Mouse (Mus musculus): ENCODE data around the gene Hells.

The Hells gene

GRCm38 (mm10) chr19:38930788-38931565 lies at the start of gene Hells:
Hells (plus strand) TSS chr19:38930915.
- DNase-seq = peak; percentile 79

- DNase-seq = peak; percentile 23
These were observed 29.3 kb upstream of the Hells start for GRCm38 (mm10) chr19:38901146-38902135.

GRCm38 (mm10) chr19:38902501-38902900 lies 28.2 kb upstream of the Hells start:
- DNase-seq = no peak

- DNase-seq = peak; percentile 14
These were observed 16.9 kb upstream of the Hells start for GRCm38 (mm10) chr19:38913786-38914185.

- no peak for DNase-seq
These were observed 15.8 kb upstream of the Hells start for GRCm38 (mm10) chr19:38914926-38915325.

DNA sequence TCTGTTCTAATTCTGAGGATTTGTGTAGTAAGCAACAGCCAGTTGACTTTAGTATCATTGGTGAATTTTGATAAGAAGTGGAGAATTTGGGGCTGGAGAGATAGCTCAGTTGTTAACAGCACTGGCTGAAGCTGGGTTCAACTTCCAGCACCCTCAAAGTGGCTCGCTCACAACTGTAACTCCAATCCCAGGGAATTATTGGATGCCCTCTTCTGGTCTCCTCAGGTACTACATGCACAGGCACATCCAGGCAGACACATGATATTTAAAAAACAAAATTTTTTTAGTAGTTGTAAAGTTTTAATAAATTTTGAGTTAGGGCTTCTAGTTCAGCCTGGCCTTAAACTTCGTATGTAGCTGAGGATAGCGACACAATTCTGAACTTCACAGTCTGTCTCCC lies 15.0 kb upstream of the Hells start:
- DNase-seq = peak; percentile 42

GRCm38 (mm10) chr19:38928481-38929158 lies 2.1 kb upstream of the Hells start:
- no peak for DNase-seq

DNA sequence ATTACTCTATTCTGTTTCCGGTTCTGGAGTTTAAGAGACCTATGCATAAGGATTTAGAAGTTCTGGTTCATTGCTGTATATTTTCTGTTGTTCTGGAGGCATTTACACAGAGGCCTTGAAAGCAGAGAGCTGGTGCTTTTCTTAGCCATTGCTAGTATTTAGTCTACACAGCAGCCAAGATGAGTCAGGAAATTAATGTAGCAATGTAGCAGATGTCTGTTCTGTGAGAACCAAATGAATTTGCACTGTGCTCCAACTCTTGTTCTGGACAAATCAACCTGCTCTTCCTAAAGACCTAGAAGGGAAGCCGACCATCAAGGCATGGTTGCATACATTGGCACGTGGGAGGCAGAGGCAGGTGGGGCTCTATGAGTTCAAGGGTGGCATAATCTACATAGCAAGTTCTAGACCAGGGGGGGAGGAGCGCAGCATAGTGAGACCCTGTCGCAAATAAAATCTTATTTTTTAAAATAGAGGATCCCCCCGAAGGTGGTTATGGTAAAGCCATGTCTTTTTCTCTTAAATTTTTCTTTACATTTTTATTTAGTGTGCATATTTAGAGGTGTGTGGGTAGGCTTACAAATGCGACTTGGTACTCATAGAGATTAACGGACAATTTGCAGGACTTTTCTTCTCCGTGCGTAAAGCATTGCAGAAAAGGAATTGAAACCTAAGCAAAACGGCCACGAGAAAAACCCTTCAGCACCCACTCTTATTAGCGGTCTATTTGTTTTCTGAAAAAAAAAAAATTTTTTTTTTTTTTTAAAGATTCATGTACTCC lies 1.1 kb upstream of the Hells start:
- DNase-seq = peak; percentile 16

DNA sequence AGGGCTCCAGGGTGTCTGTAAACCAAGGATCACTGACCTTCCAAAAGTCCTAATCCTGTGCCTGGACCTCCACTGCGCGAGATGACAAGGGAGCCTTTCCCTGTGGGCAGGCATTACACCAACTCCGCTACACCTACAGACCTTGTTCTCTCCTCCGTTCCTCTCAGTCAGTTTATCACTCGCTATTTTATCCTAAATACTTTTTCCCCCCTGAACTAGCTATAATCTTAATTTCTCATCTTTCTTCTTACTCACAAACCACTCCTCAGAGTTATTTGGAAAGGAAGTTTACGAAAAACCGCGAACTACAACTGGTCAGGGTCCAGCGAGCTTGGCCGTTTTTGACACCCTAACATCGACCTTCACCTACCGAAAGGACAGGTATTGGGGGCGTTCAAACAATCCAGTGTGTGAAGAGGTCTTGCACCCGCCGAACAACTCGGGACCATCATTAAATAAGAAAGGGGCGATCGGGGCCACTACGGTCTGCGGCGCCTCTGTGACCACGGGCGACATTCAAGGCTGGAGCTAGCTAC lies 395 bp upstream of the Hells start:
- DNase-seq = no peak

DNA sequence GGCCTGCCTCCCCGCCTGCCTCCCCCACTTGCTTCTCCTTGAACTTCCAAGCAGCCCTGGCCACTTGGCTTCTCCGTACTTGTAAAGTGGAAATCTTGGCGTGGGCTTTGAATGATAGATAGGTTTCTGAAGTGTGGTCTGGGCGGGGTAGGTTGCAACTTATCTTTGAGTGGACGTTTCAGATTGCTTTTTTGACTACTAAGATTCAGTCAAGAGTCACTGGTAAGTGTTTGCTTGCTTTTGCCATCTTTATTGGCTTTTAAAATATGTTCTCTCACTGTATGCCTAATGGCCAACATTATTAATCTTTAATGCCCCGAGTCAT lies 813 bp downstream of the Hells start:
- DNase-seq = peak; percentile 11

DNA sequence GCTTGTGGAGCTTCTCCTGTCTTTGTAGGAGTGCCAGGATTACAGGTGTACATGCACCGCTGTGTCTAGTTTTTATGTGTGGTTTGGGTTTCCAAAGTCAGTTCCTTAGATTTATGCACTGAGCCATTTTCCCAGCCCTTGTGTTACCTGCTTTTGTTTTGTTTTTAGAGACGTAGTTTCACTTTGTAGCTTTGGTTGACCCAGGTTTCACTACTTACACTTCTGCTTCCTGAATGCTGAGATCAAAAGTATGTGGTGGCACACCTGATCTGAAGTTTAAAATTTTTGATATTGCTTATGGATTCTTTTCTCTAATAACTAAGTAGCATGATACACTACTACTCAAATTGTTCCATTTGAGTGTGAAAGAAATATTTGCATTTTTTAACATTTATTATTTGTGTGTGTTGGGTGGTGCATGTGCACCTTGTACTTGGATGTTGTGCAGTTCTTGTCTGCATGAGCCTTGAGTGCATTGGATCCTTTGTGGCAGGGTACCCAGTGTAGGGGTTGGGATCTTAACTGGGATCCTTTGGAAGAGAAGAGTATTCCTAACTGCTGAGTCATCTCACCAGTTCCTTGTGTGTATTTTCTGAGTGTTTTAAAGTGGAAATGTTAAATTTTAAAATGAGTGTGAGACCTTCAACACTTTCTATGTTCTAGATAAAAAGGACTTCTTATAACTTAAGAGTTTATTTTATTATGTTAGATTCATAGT lies 14.0 kb downstream of the Hells start:
- DNase-seq = no peak

- DNase-seq = no peak
These were observed 40.0 kb downstream of the Hells start for GRCm38 (mm10) chr19:38970741-38971140.

DNA sequence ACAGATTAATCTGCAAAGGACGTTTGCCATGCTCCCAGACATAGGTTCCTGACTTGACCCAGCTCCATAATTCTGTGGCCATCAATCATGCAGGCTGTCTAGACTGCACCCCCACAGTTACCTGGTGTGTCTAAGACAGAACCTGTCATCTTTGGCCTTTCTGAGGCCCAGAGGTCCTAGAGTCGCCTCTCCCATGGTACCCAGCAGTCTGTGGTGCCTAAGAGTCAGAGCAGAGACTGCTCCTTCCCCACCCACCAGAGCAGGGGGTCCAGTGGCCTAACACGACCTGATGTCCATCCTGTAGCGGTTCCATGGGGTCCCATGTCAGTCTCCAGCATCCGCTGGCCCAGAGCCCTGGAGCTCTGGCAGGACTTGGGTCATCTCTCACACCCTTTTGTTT lies 41.9 kb downstream of the Hells start:
- no peak for DNase-seq

DNA sequence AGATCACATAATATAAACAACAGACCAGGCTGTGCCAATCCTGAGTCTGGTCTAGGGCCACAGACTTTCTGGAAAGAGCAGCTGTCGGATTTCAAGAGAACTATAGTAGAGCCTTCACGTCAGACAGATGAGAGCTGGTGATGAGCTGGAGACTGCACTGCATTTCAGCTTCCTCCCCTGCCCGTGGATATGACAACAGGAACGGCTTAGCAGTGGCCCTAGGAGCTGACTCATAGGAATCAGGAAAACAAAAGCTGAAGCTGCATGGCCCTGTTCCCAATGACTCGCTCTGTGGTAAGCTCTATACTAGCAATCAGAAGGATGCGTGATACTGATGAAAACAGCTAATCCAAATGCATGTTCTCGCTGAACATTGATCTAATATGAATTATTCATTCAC lies 43.0 kb downstream of the Hells start:
- DNase-seq = no peak

DNA sequence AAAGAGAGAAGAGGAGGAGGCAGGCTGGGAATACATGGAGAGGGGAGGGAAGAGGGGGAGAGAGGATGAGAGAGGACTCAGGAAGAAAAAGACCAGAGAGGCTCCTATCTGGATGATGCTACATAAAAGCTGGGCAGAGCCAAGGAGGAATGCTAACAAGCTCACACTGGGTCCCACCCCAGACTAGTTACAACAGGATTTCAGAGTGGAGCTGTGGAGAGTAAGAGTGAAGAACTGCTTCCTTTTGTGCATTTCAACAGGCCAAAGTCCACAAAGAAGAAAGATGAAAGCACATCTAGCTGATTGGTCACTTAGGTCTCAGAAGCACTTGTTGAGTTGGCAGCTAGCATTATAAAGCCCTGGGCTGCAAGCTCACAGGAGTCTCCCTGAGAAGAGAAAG lies 45.6 kb downstream of the Hells start:
- DNase-seq = no peak

DNA sequence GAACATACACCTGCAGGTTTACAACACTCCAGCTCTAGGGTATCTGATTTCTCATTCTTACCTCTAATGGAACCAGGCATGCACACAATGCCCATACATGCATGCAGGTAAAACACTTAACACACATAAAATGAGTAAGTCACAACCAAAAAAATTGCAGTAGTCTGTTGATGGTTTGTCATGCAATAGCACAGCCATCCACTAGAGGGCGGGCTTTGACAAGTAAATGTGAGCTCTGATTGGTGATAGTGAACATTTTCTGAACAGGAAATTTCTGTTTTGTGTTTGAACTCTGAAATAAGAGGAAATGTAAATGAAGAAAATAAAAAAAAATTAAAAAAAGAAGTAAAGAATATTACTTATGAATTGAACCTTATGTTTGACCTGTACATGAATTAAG lies 51.3 kb downstream of the Hells start:
- peak; percentile 51 for DNase-seq

- no peak for DNase-seq
These were observed 67.5 kb downstream of the Hells start for GRCm38 (mm10) chr19:38998248-38998647.

GRCm38 (mm10) chr19:38998676-38999075 lies 68.0 kb downstream of the Hells start:
- no peak for DNase-seq

DNA sequence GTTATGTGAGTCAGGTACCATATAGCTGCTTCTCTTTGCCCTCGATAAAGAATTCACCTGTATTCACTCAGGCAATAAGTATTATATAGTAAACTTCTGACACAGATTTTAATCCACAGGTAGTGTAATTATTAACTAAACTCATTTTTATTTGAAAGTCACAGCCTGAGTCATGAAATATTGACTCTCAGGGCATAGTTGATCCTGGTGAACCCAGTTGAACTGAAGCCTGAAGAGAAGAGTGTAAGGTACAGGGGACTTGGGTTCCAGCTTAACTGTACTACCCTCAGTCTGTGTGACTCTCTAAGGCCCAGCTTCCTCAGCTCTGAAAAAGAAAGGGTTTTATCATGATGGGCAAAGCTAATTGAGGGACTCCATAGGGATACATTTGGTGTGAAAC lies 74.4 kb downstream of the Hells start:
- no peak for DNase-seq

DNA sequence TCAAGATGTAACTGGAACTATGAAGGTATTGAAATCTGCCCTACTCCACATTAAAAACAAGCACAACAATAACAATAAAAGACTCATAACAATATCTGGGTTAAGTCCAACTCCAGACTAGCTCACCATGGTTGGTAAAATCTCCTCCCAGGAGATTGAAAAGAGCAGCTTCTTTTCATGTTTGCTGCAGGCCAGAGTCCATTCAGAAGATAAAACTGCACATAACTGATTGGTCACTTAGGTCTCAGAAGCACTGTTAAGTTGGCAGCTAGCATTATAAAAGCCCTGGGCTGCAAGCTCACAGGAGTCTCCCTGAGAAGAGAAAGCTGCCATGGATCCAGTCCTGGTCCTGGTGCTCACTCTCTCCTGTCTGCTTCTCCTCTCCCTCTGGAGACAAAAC lies 76.0 kb downstream of the Hells start, which contains the start of gene Cyp2c55:
Cyp2c55 (plus strand) TSS at position 305 of the 400 bp plus-strand sequence.
- DNase-seq = no peak

Measured in cerebellum, adult 9-10 months (tissue).